29 mouse cellular contexts compared by ENCODE assay signal in genomic region chr9:69691756-69692155, GRCm38 (mm10).
"Had no signal": no experiment of that assay in that cellular context is flagged by ENCODE, and none has a peak within 500 bp of the region (broad histone marks: within the 10 kb centered on the region; RNA-seq: fewer than 3 reads in every experiment).

No protein-coding gene starts in this region.

- H3K9ac ChIP-seq: limb, embryonic 12.5 days; limb, embryonic 13.5 days; limb, embryonic 15.5 days; liver, embryonic 12.5 days; liver, embryonic 13.5 days; liver, embryonic 14.5 days; liver, embryonic 15.5 days; liver, postnatal 0 days; lung, embryonic 15.5 days; midbrain, embryonic 12.5 days; midbrain, embryonic 13.5 days; midbrain, embryonic 15.5 days; neural tube, embryonic 12.5 days; neural tube, embryonic 13.5 days had no signal

- H3K9me3 ChIP-seq: limb, embryonic 10.5 days; limb, embryonic 12.5 days; limb, embryonic 13.5 days; limb, embryonic 15.5 days; liver, embryonic 12.5 days; liver, embryonic 13.5 days; liver, embryonic 15.5 days; lung, embryonic 15.5 days; megakaryocyte, embryonic 14.5 days; midbrain, embryonic 10.5 days; midbrain, embryonic 12.5 days; midbrain, embryonic 13.5 days; midbrain, embryonic 15.5 days; neural tube, embryonic 12.5 days; neural tube, embryonic 13.5 days had no signal

- ATAC-seq: liver, embryonic 12.5 days; liver, postnatal 0 days; midbrain, embryonic 13.5 days; midbrain, embryonic 15.5 days; midbrain, embryonic 16.5 days had no signal

- H3K4me1 ChIP-seq: liver, embryonic 12.5 days; liver, embryonic 13.5 days; liver, embryonic 15.5 days had no signal

- H3K4me3 ChIP-seq: left cerebral cortex, adult 2 months; limb, embryonic 10.5 days; limb, embryonic 12.5 days; limb, embryonic 13.5 days; limb, embryonic 15.5 days; liver, embryonic 12.5 days; liver, embryonic 13.5 days; liver, embryonic 15.5 days; lung, embryonic 15.5 days; megakaryocyte, embryonic 14.5 days; midbrain, embryonic 10.5 days; midbrain, embryonic 12.5 days; midbrain, embryonic 13.5 days; midbrain, embryonic 15.5 days; myocyte; neural tube, embryonic 12.5 days; neural tube, embryonic 13.5 days had no signal

- H3K27me3 ChIP-seq: limb, embryonic 15.5 days; liver, embryonic 15.5 days; lung, embryonic 15.5 days; midbrain, embryonic 12.5 days; midbrain, embryonic 15.5 days; neural tube, embryonic 12.5 days had no signal

- H3K4me2 ChIP-seq: limb, embryonic 12.5 days; limb, embryonic 13.5 days; limb, embryonic 15.5 days; liver, embryonic 11.5 days; liver, embryonic 12.5 days; liver, embryonic 13.5 days; liver, embryonic 15.5 days; lung, embryonic 15.5 days; midbrain, embryonic 11.5 days; midbrain, embryonic 12.5 days; midbrain, embryonic 13.5 days; midbrain, embryonic 15.5 days; neural tube, embryonic 12.5 days; neural tube, embryonic 13.5 days had no signal

- H3K36me3 ChIP-seq: limb, embryonic 10.5 days; limb, embryonic 12.5 days; limb, embryonic 13.5 days; limb, embryonic 15.5 days; liver, embryonic 12.5 days; liver, embryonic 13.5 days; liver, embryonic 15.5 days; lung, embryonic 15.5 days; midbrain, embryonic 10.5 days; midbrain, embryonic 12.5 days; midbrain, embryonic 13.5 days; midbrain, embryonic 15.5 days; neural tube, embryonic 12.5 days; neural tube, embryonic 13.5 days had no signal

- DNase-seq: left cerebral cortex, postnatal 4 days; liver; liver, embryonic 13.5 days; liver, postnatal 0 days; lung, postnatal 10 days; lung, postnatal 14 days; lung, postnatal 36 days; midbrain, embryonic 14.5 days had no signal

- H3K27ac ChIP-seq: left cerebral cortex, adult 2 months; limb, embryonic 10.5 days; limb, embryonic 12.5 days; limb, embryonic 13.5 days; limb, embryonic 15.5 days; liver, embryonic 12.5 days; liver, embryonic 13.5 days; liver, embryonic 14.5 days; liver, embryonic 15.5 days; lung, embryonic 15.5 days; macrophage; midbrain, embryonic 10.5 days; midbrain, embryonic 12.5 days; midbrain, embryonic 13.5 days; midbrain, embryonic 15.5 days; neural tube, embryonic 12.5 days; neural tube, embryonic 13.5 days had no signal
